Mouse (Mus musculus): ENCODE results near the gene Mdm2. TPM values are rescaled to one million over a fixed set of nuclear protein-coding genes. Genes with fewer than 3 reads are reported as not detected.
"Not testable (repeated sequence)": the region's sequence is repeated elsewhere in the genome, so short reads cannot be mapped to it uniquely, and the experiment has no call there.

The Mdm2 gene
- polyA plus RNA-seq, 1 experiment: 61.6 TPM

DNA sequence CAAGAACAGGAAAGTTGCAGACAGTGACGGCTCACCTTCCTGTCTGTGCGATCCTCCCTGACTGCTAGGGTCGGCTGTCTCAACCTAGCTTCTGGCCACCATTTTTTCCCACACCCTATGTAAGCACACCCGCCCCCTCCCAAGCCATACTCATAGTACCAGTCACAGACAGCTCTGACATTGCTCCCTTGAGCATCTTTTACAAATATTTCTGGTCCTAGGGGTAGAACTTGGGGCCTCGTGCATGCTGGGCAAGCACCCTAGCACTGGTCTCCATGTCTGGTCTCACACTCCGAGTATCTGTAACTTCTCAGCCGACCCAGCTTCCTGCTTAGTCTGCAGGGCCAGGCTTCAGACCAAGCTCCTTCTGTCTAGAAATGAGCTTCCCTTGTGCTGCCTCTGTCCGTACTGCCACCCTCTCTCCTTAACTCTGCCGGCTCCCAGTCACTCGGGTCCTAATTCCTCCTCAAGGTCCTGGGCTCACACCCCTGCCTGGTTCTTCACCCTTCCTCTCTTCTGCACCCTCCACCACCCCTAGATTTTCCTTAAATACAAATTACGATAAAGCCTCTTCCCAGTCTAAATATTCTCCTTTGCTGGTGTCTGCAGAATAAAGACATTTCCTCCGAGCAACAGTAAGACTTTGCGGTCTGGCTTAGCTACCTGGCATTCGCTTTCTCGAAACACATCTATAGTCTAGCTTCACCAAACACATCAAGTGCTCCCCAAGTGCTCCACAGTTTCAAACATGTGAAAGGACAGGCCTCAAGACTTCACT is 31.3 kb upstream of the Mdm2 start:
- no peak overlapping the region for H3K27ac ChIP-seq (ENCODE audit: insufficient read depth, low read length)
- H3K4me3 ChIP-seq (ENCODE audit: insufficient read depth, low read length): no peak overlapping the region
- TF ChIP-seq POLR2A (IDR thresholded peaks at IDR 0.05; ENCODE audit: extremely low read depth, insufficient read depth, low read length) (no peak), CTCF (IDR thresholded peaks at IDR 0.05; ENCODE audit: extremely low read depth, insufficient read depth, low read length) (no peak)
- 0 out of 2 replicates have a peak, but pooled peaks cover 1% of the 10 kb centered on the region for H3K4me1 ChIP-seq (ENCODE audit: control insufficient read depth, insufficient read depth, low read length)

DNA sequence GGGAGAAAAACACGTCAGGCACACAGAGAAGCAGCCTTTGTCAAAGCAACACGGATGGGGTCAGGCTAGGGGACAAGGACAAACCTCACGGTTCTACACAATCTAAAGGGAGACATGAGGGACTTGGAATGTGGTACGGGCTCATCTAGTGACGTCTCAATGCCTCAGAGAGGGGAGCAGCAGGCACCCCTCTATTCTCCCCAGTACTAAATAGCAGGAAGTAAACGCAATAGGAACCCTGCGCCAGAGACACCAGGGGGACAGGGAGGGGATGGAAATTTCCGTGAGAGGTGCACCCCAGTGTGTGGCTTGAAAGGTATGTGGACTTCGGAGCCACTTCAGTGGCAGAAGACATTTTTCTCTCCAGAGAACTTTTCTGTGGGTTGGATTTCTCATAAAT is 30.4 kb upstream of the Mdm2 start:
- Histone ChIP-seq H3K4me3 (ENCODE audit: insufficient read depth, low read length) (no peak overlapping the region), H3K27ac (ENCODE audit: insufficient read depth, low read length) (no peak overlapping the region), H3K4me1 (ENCODE audit: control insufficient read depth, insufficient read depth, low read length) (0 out of 2 replicates have a peak, but pooled peaks cover 1% of the 10 kb centered on the region)
- TF ChIP-seq CTCF (IDR thresholded peaks at IDR 0.05; ENCODE audit: extremely low read depth, insufficient read depth, low read length) (no peak), POLR2A (IDR thresholded peaks at IDR 0.05; ENCODE audit: extremely low read depth, insufficient read depth, low read length) (no peak)

- TF ChIP-seq CTCF (IDR thresholded peaks at IDR 0.05; ENCODE audit: extremely low read depth, insufficient read depth, low read length) (no peak), POLR2A (IDR thresholded peaks at IDR 0.05; ENCODE audit: extremely low read depth, insufficient read depth, low read length) (no peak)
Observed at GRCm38 (mm10) chr10:117740171-117740570, 29.6 kb upstream of the Mdm2 start.

DNA sequence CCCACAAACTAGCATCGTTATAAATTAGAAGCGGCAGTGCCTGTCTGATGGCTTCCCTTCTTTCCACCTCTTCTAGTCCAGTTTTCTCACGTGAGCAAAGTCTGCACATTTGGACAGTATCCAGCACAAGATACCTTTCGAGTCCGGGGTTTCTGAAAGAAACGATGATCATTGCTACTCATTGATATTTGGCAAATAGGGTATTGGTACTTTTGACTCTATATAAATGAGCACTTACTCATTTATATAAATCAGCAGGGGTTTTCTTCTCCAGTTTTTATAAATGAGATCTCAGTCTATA is 29.0 kb upstream of the Mdm2 start:
- Histone ChIP-seq H3K27ac (ENCODE audit: insufficient read depth, low read length) (no peak overlapping the region), H3K4me1 (ENCODE audit: control insufficient read depth, insufficient read depth, low read length) (0 out of 2 replicates have a peak, but pooled peaks cover 1% of the 10 kb centered on the region), H3K4me3 (ENCODE audit: insufficient read depth, low read length) (no peak overlapping the region)
- no peak for TF ChIP-seq POLR2A (IDR thresholded peaks at IDR 0.05; ENCODE audit: extremely low read depth, insufficient read depth, low read length)
- no peak for TF ChIP-seq CTCF (IDR thresholded peaks at IDR 0.05; ENCODE audit: extremely low read depth, insufficient read depth, low read length)

More at GRCm38 (mm10) chr10:117740171-117740570, 29.6 kb upstream of the Mdm2 start:
- Histone ChIP-seq H3K4me3 (ENCODE audit: insufficient read depth, low read length) (no peak overlapping the region), H3K27ac (ENCODE audit: insufficient read depth, low read length) (no peak overlapping the region), H3K4me1 (ENCODE audit: control insufficient read depth, insufficient read depth, low read length) (0 out of 2 replicates have a peak, but pooled peaks cover 1% of the 10 kb centered on the region)

DNA sequence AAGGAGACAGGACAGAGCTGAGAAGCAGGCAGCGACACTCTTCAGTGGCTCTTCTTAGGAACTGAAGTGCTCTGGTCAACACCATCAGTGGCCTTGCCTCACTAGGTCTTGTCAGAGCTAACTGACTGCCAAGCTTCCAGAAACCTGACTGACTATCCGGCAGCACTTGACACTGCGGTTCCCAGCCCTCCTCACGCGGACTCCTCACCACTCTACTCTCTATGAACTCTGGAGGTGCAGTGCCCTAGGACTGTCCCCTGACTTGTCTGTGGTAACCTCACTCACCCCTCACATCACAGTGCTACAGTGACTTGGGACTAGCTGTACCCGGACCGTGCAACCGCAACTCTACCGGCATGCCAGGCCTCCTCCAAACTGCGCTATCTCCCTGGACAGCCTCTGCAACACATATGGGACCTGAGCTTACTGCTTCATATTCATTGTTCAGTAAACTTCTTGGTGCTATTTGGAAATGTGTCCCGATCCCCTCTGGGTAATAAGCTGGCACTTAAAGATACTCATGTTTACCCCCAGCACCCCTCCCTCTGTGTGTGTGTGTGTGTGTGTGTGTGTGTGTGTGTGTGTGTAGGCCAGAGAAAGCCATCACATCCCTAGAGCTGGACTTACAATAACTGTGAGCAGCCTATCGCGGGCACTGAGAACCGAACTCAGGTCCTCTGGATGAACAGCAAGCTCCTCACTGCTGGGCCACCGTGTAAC is 28.5 kb upstream of the Mdm2 start:
- H3K4me1 ChIP-seq (ENCODE audit: control insufficient read depth, insufficient read depth, low read length): 0 out of 2 replicates have a peak, but pooled peaks cover 1% of the 10 kb centered on the region
- TF ChIP-seq POLR2A (IDR thresholded peaks at IDR 0.05; ENCODE audit: extremely low read depth, insufficient read depth, low read length) (no peak), CTCF (IDR thresholded peaks at IDR 0.05; ENCODE audit: extremely low read depth, insufficient read depth, low read length) (no peak)
- H3K4me3 ChIP-seq (ENCODE audit: insufficient read depth, low read length): no peak overlapping the region
- no peak overlapping the region for H3K27ac ChIP-seq (ENCODE audit: insufficient read depth, low read length)

DNA sequence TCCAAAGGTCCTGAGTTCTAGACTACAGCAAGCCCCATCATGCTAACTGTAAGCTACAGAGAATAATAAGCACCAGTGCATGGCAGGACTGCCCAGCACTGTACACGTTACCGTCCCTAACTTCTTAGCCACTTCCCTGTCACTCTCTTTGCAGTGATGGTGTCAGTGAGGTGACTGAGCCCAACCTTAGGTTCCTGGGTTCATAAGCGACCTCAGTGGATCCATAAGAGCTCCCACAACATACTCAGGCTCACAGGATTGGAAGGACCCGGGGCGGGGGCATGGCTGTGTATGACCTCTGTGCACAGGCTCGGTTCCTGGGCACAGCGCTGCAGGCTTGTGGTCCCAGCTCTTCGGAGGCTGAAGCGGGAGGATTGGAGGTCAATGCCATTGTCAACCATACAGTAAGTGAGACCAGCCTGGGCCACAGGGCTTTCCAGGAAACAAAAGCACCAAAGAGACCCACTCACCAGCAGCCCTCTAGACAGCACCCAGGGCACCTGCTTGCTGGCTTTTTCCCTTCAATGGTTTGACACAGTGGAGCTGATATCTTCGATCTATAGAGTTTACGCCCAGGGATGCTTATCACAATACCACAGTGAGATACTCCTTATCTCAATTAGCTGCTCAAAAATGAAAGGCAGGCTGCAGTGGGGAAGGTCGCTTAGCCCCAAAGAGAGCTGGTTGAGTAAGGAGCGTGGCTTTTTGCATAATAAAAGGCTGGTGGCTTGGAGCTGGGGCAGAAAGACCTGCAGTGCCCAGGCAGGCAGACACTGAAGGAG is 27.8 kb upstream of the Mdm2 start:
- Histone ChIP-seq H3K4me1 (ENCODE audit: control insufficient read depth, insufficient read depth, low read length) (no peaks in the 10 kb centered on the region), H3K4me3 (ENCODE audit: insufficient read depth, low read length) (no peak overlapping the region), H3K27ac (ENCODE audit: insufficient read depth, low read length) (no peak overlapping the region)
- TF ChIP-seq POLR2A (IDR thresholded peaks at IDR 0.05; ENCODE audit: extremely low read depth, insufficient read depth, low read length) (no peak), CTCF (IDR thresholded peaks at IDR 0.05; ENCODE audit: extremely low read depth, insufficient read depth, low read length) (no peak)

DNA sequence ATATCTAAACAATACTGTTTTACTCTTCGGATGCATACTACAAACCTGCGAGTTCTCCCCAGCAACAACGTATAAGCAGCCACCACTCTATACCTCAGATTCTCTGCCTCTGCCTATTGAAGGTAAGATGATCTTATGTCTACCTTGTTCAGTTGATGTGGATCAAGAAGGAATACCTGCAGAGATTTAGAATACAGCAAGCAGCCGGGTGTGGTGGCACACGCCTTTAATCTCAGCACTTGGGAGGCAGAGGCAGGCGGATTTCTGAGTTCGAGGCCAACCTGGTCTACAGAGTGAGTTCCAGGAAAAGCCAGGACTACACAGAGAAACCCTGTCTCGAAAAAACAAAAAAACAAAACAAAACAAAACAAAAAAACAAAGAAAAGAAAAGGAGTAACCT is 26.9 kb upstream of the Mdm2 start:
- not testable (repeated sequence) for H3K4me3 ChIP-seq (ENCODE audit: insufficient read depth, low read length); H3K4me1 ChIP-seq (ENCODE audit: control insufficient read depth, insufficient read depth, low read length); H3K27ac ChIP-seq (ENCODE audit: insufficient read depth, low read length)

DNA sequence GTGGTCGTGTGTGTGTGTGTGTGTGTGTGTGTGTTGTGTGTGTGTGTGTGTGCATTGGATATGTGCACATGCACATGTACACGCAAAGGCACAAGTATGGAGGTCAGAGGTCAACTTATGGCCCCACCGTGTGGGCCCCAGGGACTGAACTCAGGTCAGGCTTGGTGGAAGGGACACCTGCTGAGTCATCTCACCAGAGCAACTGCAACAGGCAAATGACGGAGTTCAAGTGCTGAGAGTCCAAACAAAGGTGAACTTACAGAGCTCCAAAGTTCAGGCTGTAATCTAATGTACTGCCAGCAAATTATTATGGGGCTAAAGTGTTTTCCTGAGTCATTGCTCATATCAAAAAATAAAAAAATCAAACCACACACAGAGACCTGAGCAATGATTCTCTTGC is 26.5 kb upstream of the Mdm2 start:
- no peaks in the 10 kb centered on the region for H3K4me1 ChIP-seq (ENCODE audit: control insufficient read depth, insufficient read depth, low read length)
- no peak overlapping the region for H3K27ac ChIP-seq (ENCODE audit: insufficient read depth, low read length)
- TF ChIP-seq CTCF (IDR thresholded peaks at IDR 0.05; ENCODE audit: extremely low read depth, insufficient read depth, low read length): no peak
- TF ChIP-seq POLR2A (IDR thresholded peaks at IDR 0.05; ENCODE audit: extremely low read depth, insufficient read depth, low read length): no peak
- no peak overlapping the region for H3K4me3 ChIP-seq (ENCODE audit: insufficient read depth, low read length)

DNA sequence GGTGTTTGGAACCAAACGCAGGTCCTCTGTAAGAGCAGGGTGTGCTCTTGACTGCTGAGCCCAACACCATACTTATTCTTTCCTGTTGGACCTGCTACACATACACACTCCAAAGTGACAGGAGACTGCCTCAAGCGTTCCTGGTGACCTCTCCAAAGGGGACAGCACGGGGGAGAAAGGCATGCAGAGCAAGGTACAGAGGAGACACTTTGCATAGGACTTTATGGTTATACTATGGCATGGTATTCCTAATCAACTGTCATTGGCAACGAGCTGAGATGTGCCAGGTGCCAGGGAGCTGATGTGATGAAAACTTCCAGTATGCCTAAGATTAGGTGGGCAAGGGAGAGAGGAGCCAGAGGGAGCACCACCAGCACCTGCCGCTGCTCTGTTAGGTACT is 26.0 kb upstream of the Mdm2 start:
- H3K4me1 ChIP-seq (ENCODE audit: control insufficient read depth, insufficient read depth, low read length): no peaks in the 10 kb centered on the region
- no peak overlapping the region for H3K27ac ChIP-seq (ENCODE audit: insufficient read depth, low read length)
- no peak overlapping the region for H3K4me3 ChIP-seq (ENCODE audit: insufficient read depth, low read length)
- no peak for TF ChIP-seq CTCF (IDR thresholded peaks at IDR 0.05; ENCODE audit: extremely low read depth, insufficient read depth, low read length)
- TF ChIP-seq POLR2A (IDR thresholded peaks at IDR 0.05; ENCODE audit: extremely low read depth, insufficient read depth, low read length): no peak

DNA sequence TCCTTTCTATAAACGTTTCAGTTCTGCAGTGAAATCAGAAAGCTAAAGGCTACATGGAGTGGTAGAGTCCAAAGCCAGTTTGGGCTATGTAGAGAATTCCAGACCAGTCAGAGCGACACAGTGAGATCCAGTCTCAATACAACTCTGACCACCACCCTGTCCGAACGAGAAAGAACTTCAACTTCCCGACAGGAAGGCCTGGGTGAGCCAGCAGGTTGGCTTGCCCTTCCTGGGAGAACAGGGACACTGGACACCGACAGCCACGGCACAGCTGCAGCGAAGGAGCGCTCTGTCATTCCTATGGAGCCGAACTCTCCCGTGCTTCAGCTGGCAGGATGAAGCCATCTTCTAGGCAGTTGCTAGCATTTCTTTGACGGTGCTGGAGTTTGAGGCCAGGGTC is 24.8 kb upstream of the Mdm2 start:
- not testable (repeated sequence) for H3K4me3 ChIP-seq (ENCODE audit: insufficient read depth, low read length); H3K4me1 ChIP-seq (ENCODE audit: control insufficient read depth, insufficient read depth, low read length); H3K27ac ChIP-seq (ENCODE audit: insufficient read depth, low read length)

GRCm38 (mm10) chr10:117734104-117734852 is 23.7 kb upstream of the Mdm2 start:
- not testable (repeated sequence) for H3K27ac ChIP-seq (ENCODE audit: insufficient read depth, low read length); H3K4me3 ChIP-seq (ENCODE audit: insufficient read depth, low read length); H3K4me1 ChIP-seq (ENCODE audit: control insufficient read depth, insufficient read depth, low read length)

DNA sequence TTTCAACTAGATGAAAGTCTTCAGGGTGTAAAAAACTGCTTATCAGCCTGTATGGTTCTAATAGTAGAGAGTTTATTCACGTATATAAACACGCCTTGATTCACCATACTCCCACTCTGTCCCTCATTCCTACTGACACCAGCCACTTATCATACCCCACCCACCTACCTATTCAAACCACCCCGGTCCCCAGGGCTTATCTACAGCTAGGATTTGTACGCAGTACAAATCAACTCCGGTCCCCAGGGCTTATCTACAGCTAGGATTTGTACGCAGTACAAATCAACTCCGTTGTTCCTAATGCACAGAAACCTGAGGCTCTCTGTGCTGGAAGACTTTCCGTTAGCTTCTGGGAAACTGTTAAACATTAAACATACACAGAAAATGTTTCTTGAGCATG is 23.1 kb upstream of the Mdm2 start:
- not testable (repeated sequence) for H3K27ac ChIP-seq (ENCODE audit: insufficient read depth, low read length); H3K4me1 ChIP-seq (ENCODE audit: control insufficient read depth, insufficient read depth, low read length); H3K4me3 ChIP-seq (ENCODE audit: insufficient read depth, low read length)
